In the genomic region with DNA sequence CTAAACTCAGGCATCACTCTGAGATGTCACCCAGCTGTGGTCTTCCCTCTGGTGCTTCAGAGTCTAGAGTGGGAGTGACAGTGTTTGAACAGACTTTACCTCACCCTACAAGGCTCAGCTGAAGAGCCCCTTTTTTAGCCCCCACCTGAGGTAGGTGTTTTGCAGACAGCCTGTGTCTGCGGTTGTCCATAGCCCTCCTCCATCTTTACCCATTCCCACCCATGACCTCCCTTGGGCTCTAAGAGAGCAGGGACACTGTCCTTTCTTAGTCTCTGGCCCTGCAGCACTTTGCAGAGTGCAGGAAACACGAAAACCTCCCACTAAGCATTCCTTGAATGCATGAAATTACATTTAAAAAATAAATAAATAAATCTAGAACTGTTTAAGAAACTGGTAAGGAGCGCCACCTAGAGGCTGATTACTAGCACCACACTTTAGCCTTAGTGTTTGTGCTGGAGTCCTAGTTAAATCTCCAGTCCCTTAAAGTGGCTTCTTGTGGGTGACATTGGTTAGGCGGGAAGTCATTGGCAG, we compare ENCODE assay signal across 9 mouse cellular contexts.
DNase-seq lines count a peak whose midpoint lies in the region; ATAC-seq lines count a peak whose summit lies in the region.
"Had no signal": no experiment of that assay in that cellular context is flagged by ENCODE, and none has a peak within 500 bp of the region (broad histone marks: within the 10 kb centered on the region; RNA-seq: fewer than 3 reads in every experiment).

No protein-coding gene starts in this region.

- H3K4me1 ChIP-seq in embryonic facial prominence, embryonic 10.5 days: peaks cover 27% of the 10 kb centered on the region
- peaks cover 43% of the 10 kb centered on the region for H3K4me1 ChIP-seq in hindbrain, embryonic 13.5 days (replicated peaks)
- H3K4me1 ChIP-seq in midbrain, embryonic 11.5 days (ENCODE audit: control insufficient read depth, insufficient read depth, low read length): peaks cover 5% of the 10 kb centered on the region; the same call in 1 of the 2 replicates

- no peak overlapping the region for H3K4me3 ChIP-seq in embryonic facial prominence, embryonic 10.5 days
- no peak overlapping the region for H3K4me3 ChIP-seq in hindbrain, embryonic 13.5 days
- H3K4me3 ChIP-seq in midbrain, embryonic 11.5 days (ENCODE audit: low read depth, low read length): no peak overlapping the region

- H3K27ac ChIP-seq in embryonic facial prominence, embryonic 10.5 days (replicated peaks): no peak overlapping the region
- 0 out of 2 replicates have a peak overlapping the region, but pooled peaks have one; percentile 19 for H3K27ac ChIP-seq in hindbrain, embryonic 13.5 days
- H3K27ac ChIP-seq in midbrain, embryonic 11.5 days (ENCODE audit: low read depth, low read length): no peak overlapping the region

- H3K27me3 ChIP-seq in embryonic facial prominence, embryonic 10.5 days (replicated peaks; ENCODE audit: low read depth, poor library complexity, severe bottlenecking): no peaks in the 10 kb centered on the region
- H3K27me3 ChIP-seq in hindbrain, embryonic 13.5 days: no peaks in the 10 kb centered on the region
- H3K27me3 ChIP-seq in midbrain, embryonic 11.5 days (ENCODE audit: control insufficient read depth, insufficient read depth, low read length): no peaks in the 10 kb centered on the region

- peak; percentile 43 for ATAC-seq in hindbrain, embryonic 13.5 days (ENCODE audit: low FRiP score)
- peak; percentile 49 for ATAC-seq in midbrain, embryonic 11.5 days (ENCODE audit: low FRiP score)

- no peak overlapping the region for H3K4me2 ChIP-seq in hindbrain, embryonic 13.5 days
- no peak overlapping the region for H3K4me2 ChIP-seq in midbrain, embryonic 11.5 days

- no peaks in the 10 kb centered on the region for H3K36me3 ChIP-seq in embryonic facial prominence, embryonic 10.5 days (replicated peaks)
- no peaks in the 10 kb centered on the region for H3K36me3 ChIP-seq in hindbrain, embryonic 13.5 days
- H3K36me3 ChIP-seq in midbrain, embryonic 11.5 days (ENCODE audit: control insufficient read depth, insufficient read depth, low read length): no peaks in the 10 kb centered on the region
- H3K36me3 ChIP-seq: G1E had no signal

- 27% methylated on average over 4 of the region's 4 CpGs for WGBS in embryonic facial prominence, embryonic 10.5 days
- WGBS in hindbrain, embryonic 13.5 days: 28% methylated on average over 4 of the region's 4 CpGs
- WGBS in midbrain, embryonic 11.5 days: 24% methylated on average over 4 of the region's 4 CpGs

- no peaks in the 10 kb centered on the region for H3K9me3 ChIP-seq in embryonic facial prominence, embryonic 10.5 days
- H3K9me3 ChIP-seq in hindbrain, embryonic 13.5 days: no peaks in the 10 kb centered on the region
- no peaks in the 10 kb centered on the region for H3K9me3 ChIP-seq in midbrain, embryonic 11.5 days (ENCODE audit: control insufficient read depth, low read length)

- no peak overlapping the region for H3K9ac ChIP-seq in hindbrain, embryonic 13.5 days
- no peak overlapping the region for H3K9ac ChIP-seq in midbrain, embryonic 11.5 days (ENCODE audit: low read length)

- DNase-seq in adrenal gland, postnatal 10 days: peak; percentile 57
- DNase-seq in adrenal gland, postnatal 25 days: no peak
- peak; percentile 76 for DNase-seq in adipocyte (ENCODE audit: low spot score)
- DNase-seq in embryonic facial prominence, embryonic 10.5 days (ENCODE audit: low spot score): peak; percentile 40
- peak; percentile 50 for DNase-seq in layer of hippocampus, adult 9-10 months (ENCODE audit: low spot score)
- DNase-seq in midbrain, embryonic 11.5 days (ENCODE audit: low spot score, missing footprints): peak; percentile 93
- peak; percentile 27 for DNase-seq in thymus, postnatal 14 days
